8 mouse cellular contexts compared by ENCODE assay signal in the genomic region with DNA sequence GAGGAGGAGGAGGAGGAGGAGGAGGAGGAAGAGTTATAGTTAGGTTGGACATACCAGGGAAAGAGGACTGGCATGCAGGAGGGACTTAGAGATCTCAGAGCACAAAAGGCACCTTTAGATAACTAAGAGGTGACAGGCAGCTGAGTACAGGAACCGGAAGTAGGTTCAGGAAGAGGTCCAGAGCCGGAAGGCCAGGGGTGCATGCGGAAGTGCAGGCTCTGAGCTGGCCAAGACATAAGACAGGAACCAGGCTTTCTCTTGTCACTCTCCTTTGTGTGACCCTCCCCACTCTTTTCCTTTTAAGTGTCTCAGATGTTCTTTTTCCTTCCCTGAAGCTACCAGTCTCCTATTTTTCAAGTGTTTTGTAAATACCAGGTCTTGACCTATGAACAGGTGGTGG. TPM values are rescaled to one million over a fixed set of nuclear protein-coding genes. Genes with fewer than 3 reads are reported as not detected.
DNase-seq lines count a peak whose midpoint lies in the region; ATAC-seq and TF ChIP-seq lines count a peak whose summit lies in the region.

No protein-coding gene starts in this region.

- 73% methylated on average over 3 of the region's 3 CpGs for WGBS in midbrain, embryonic 10.5 days
- 78% methylated on average over 3 of the region's 3 CpGs for WGBS in midbrain, embryonic 15.5 days
- WGBS in heart, postnatal 0 days: 13% methylated on average over 3 of the region's 3 CpGs
- WGBS in small intestine, adult 2 months: 64% methylated on average over 3 of the region's 3 CpGs
- 95% methylated on average over 3 of the region's 3 CpGs for WGBS in cerebellum, adult 2 months

- ATAC-seq in midbrain, embryonic 15.5 days (replicated peaks): no peak
- peak; percentile 57 for ATAC-seq in heart, postnatal 0 days (ENCODE audit: insufficient read depth, low read depth)

- no peak for TF ChIP-seq POLR2A in small intestine, adult 2 months (IDR thresholded peaks at IDR 0.05; ENCODE audit: low read depth, low read length)
- TF ChIP-seq POLR2A in cerebellum, adult 2 months (IDR thresholded peaks at IDR 0.05; ENCODE audit: borderline replicate concordance, insufficient read depth, low read length): no peak

- H3K9ac ChIP-seq in midbrain, embryonic 15.5 days: no peak overlapping the region
- no peak overlapping the region for H3K9ac ChIP-seq in heart, postnatal 0 days (replicated peaks; ENCODE audit: low read depth, low read length)

- no peak overlapping the region for H3K4me2 ChIP-seq in midbrain, embryonic 15.5 days
- H3K4me2 ChIP-seq in heart, postnatal 0 days (ENCODE audit: low read depth, low read length): no peak overlapping the region

- peaks cover 26% of the 10 kb centered on the region for H3K4me1 ChIP-seq in midbrain, embryonic 10.5 days
- H3K4me1 ChIP-seq in midbrain, embryonic 15.5 days: peaks cover 12% of the 10 kb centered on the region
- peaks cover 7% of the 10 kb centered on the region; the same call in 1 of the 2 replicates for H3K4me1 ChIP-seq in heart, postnatal 0 days (ENCODE audit: control insufficient read depth, insufficient read depth)
- H3K4me1 ChIP-seq in small intestine, adult 2 months (ENCODE audit: control insufficient read depth, insufficient read depth, insufficient read length, low read length): no peaks in the 10 kb centered on the region; the same call in 1 of the 2 replicates
- no peaks in the 10 kb centered on the region for H3K4me1 ChIP-seq in cerebellum, adult 2 months (ENCODE audit: control insufficient read depth, insufficient read depth, low read length)

- TF ChIP-seq CTCF in heart, postnatal 0 days (IDR thresholded peaks at IDR 0.05; ENCODE audit: low read depth): no peak
- TF ChIP-seq CTCF in small intestine, adult 2 months (IDR thresholded peaks at IDR 0.05; ENCODE audit: extremely low read depth, insufficient read length, insufficient replicate concordance, low read depth, low read length): no peak
- no peak for TF ChIP-seq CTCF in cerebellum, adult 2 months (IDR thresholded peaks at IDR 0.05; ENCODE audit: borderline replicate concordance, insufficient read depth, low read depth, low read length)

- H3K9me3 ChIP-seq in midbrain, embryonic 10.5 days (replicated peaks): no peaks in the 10 kb centered on the region
- H3K9me3 ChIP-seq in midbrain, embryonic 15.5 days: no peaks in the 10 kb centered on the region
- no peaks in the 10 kb centered on the region for H3K9me3 ChIP-seq in heart, postnatal 0 days (replicated peaks; ENCODE audit: control insufficient read depth, low read length)

- H3K27me3 ChIP-seq in midbrain, embryonic 10.5 days (ENCODE audit: low read depth, poor library complexity, severe bottlenecking): no peaks in the 10 kb centered on the region
- H3K27me3 ChIP-seq in midbrain, embryonic 15.5 days (replicated peaks): no peaks in the 10 kb centered on the region
- no peaks in the 10 kb centered on the region for H3K27me3 ChIP-seq in heart, postnatal 0 days (ENCODE audit: control insufficient read depth, insufficient read depth, low read length)
- H3K27me3 ChIP-seq in small intestine, adult 2 months (ENCODE audit: control insufficient read depth, insufficient read depth, low read length): no peaks in the 10 kb centered on the region
- no peaks in the 10 kb centered on the region for H3K27me3 ChIP-seq in cerebellum, adult 2 months (ENCODE audit: control insufficient read depth, insufficient read depth, low read length)

- 0 out of 2 replicates have a peak overlapping the region, but pooled peaks have one; percentile 33 for H3K27ac ChIP-seq in midbrain, embryonic 10.5 days (replicated peaks)
- H3K27ac ChIP-seq in midbrain, embryonic 15.5 days: no peak overlapping the region
- peak overlapping the region; percentile 79; the same call in 1 of the 2 replicates for H3K27ac ChIP-seq in heart, postnatal 0 days (ENCODE audit: low read depth)
- peak overlapping the region; percentile 40; the same call in 1 of the 2 replicates for H3K27ac ChIP-seq in small intestine, adult 2 months (ENCODE audit: insufficient read depth, low read depth, low read length)
- no peak overlapping the region for H3K27ac ChIP-seq in cerebellum, adult 2 months (ENCODE audit: insufficient read depth, low read length)

- H3K4me3 ChIP-seq in midbrain, embryonic 10.5 days: no peak overlapping the region
- no peak overlapping the region for H3K4me3 ChIP-seq in midbrain, embryonic 15.5 days
- no peak overlapping the region for H3K4me3 ChIP-seq in heart, postnatal 0 days (ENCODE audit: low read depth, low read length)
- no peak overlapping the region for H3K4me3 ChIP-seq in small intestine, adult 2 months (ENCODE audit: low read depth, low read length)
- no peak overlapping the region for H3K4me3 ChIP-seq in cerebellum, adult 2 months (replicated peaks; ENCODE audit: insufficient read depth, low read depth, low read length)

- no peak for DNase-seq in midbrain, embryonic 10.5 days (ENCODE audit: low spot score)
- DNase-seq in heart, postnatal 0 days (ENCODE audit: low spot score): peak; percentile 25
- peak; percentile 24 for DNase-seq in liver
- no peak for DNase-seq in cerebellum, postnatal 10 days
- DNase-seq in cerebellum, adult 2 months: no peak
- no peak for DNase-seq in gastrocnemius, postnatal 25 days

- no peak for TF ChIP-seq EP300 in heart, postnatal 0 days (IDR thresholded peaks at IDR 0.05; ENCODE audit: low read depth)

- no peaks in the 10 kb centered on the region for H3K36me3 ChIP-seq in midbrain, embryonic 10.5 days
- no peaks in the 10 kb centered on the region for H3K36me3 ChIP-seq in midbrain, embryonic 15.5 days (replicated peaks)
- no peaks in the 10 kb centered on the region for H3K36me3 ChIP-seq in heart, postnatal 0 days (replicated peaks; ENCODE audit: control insufficient read depth, insufficient read depth, low read length)
- H3K36me3 ChIP-seq in small intestine, adult 2 months (ENCODE audit: control insufficient read depth, insufficient read depth, low read length): no peaks in the 10 kb centered on the region

RNA-seq across cellular contexts. Expression of a gene that starts 38.0 kb away (rescaled TPM):
- 3.8 and 4.1 TPM in 2 replicates for polyA plus RNA-seq in midbrain, embryonic 10.5 days (2016; fragmentation: Nextera tagmentation; extraction: Ambion mirVana)
- polyA plus RNA-seq in midbrain, embryonic 15.5 days (2015; fragmentation: Nextera tagmentation; extraction: Ambion mirVana): 9.6 and 11.4 TPM in 2 replicates
- total RNA-seq in heart, postnatal 0 days (2014; rRNA removed; ENCODE audit: low replicate concordance): 11.4 and 22.7 TPM in 2 replicates
- polyA plus RNA-seq in heart, postnatal 0 days (2015; fragmentation: Nextera tagmentation; extraction: Ambion mirVana): 2.4 and 3.0 TPM in 2 replicates
- polyA plus RNA-seq in small intestine, adult 2 months (2012; rRNA removed): 2.6 and 6.7 TPM in 2 replicates
- 24.7 and 26.5 TPM in 2 replicates for polyA plus RNA-seq in cerebellum, adult 2 months (2012; rRNA removed)
- 10 to 100 TPM; 27.0 to 32.7 TPM for total RNA-seq in gastrocnemius, postnatal 25 days (2021)

Comparison
In these comparisons a context has a peak if more than half of its experiments do, and no peak if none do; other contexts are left out.
1. H3K27ac ChIP-seq: peak in midbrain, embryonic 10.5 days (single experiment), heart, postnatal 0 days (single experiment) and small intestine, adult 2 months (single experiment); none in midbrain, embryonic 15.5 days (single experiment) and cerebellum, adult 2 months (single experiment).
2. DNase-seq: peak in heart, postnatal 0 days (single experiment) and liver (single experiment); none in midbrain, embryonic 10.5 days (single experiment), cerebellum, postnatal 10 days (0 of 2), cerebellum, adult 2 months (0 of 2) and gastrocnemius, postnatal 25 days (single experiment).